Mouse (Mus musculus) heart, adult 2 months (tissue): Measurements from ENCODE around the gene Appbp2. TPM values are rescaled to one million over a fixed set of nuclear protein-coding genes. Genes with fewer than 3 reads are reported as not detected.

Source experiments
- DNase-seq, 2 experiments: peaks; one replicate each; pipeline ENCODE4 v3.0.0; 2021
- H3K27ac ChIP-seq: fragments of 200-600 bp; 2 replicates; pipeline ENCODE4 v1.8.1; 2022
- H3K27me3 ChIP-seq: fragments of 200-500 bp; 2 replicates; pipeline ENCODE4 v1.6.1; 2012; ENCODE audit warnings: mild to moderate bottlenecking, low read length, inconsistent platforms, mixed read lengths; ENCODE audit not compliant: control insufficient read depth, insufficient read depth
- H3K36me3 ChIP-seq: fragments of 200-500 bp; 2 replicates; pipeline ENCODE4 v1.6.1; 2012; ENCODE audit warnings: low read length, inconsistent platforms; ENCODE audit not compliant: control insufficient read depth, insufficient read depth
- H3K4me1 ChIP-seq: fragments of 200-500 bp; 2 replicates; pipeline ENCODE4 v1.6.1; 2011; ENCODE audit warnings: low read length; ENCODE audit not compliant: control insufficient read depth, insufficient read depth
- H3K4me3 ChIP-seq: fragments of 200-600 bp; 2 replicates; pipeline ENCODE4 v1.8.1; 2022
- H3K79me2 ChIP-seq: fragments of 200-500 bp; replicated peaks from 2 replicates; pipeline ENCODE4 v1.6.1; 2012; ENCODE audit warnings: mild to moderate bottlenecking, inconsistent platforms, low read length, moderate library complexity, mixed read lengths; ENCODE audit not compliant: control insufficient read depth, insufficient read depth
- H3K9ac ChIP-seq: fragments of 200-500 bp; 2 replicates; pipeline ENCODE4 v1.6.1; 2012; ENCODE audit warnings: low read depth, mild to moderate bottlenecking, control low read depth, inconsistent platforms, low read length, mixed read lengths
- CTCF ChIP-seq: fragments of 200-600 bp; IDR thresholded peaks from 2 replicates; pipeline ENCODE4 v1.8.1; 2022; ENCODE audit warnings: antibody characterized with exemption, mild to moderate bottlenecking, moderate library complexity
- EP300 ChIP-seq: fragments of 200-500 bp; IDR thresholded peaks from 2 replicates; pipeline ENCODE4 v1.6.1; 2011; ENCODE audit warnings: low read depth, low read length, control low read depth; ENCODE audit not compliant: insufficient read depth
- POLR2A ChIP-seq: fragments of 200-500 bp; IDR thresholded peaks from 2 replicates; pipeline ENCODE4 v1.6.1; 2011; ENCODE audit warnings: mild to moderate bottlenecking, low read depth, low read length, control low read depth; ENCODE audit not compliant: insufficient read depth
- WGBS: fragments of 180-500 bp; shearing (Covaris S2); methylation state at CpG from one replicate; pipeline ENCODE4 v1.1.7; 2018; 5-methylcytosine and 5-hydroxymethylcytosine counted together
- intact Hi-C: fragments of 180-260 bp; cut with DNase I; formaldehyde crosslinking; loops from one replicate; pipeline ENCODE4 v1.15.1; 2025
- polyA plus RNA-seq: library from polyadenylated mRNA; depleted of rRNA; stranded (reverse); fragments of >200 nt; gene quantifications from 2 replicates; pipeline ENCODE4 v1.2.3, GENCODE M21; 2012
- total RNA-seq, 2 experiments: library from RNA; stranded (reverse); gene quantifications; 2 replicates each; pipeline ENCODE4 v1.2.3; 2021

Appbp2 gene
- total and polyA plus RNA-seq, 3 experiments, result 6.8 to 16.1 (median 14.6) TPM

DNA sequence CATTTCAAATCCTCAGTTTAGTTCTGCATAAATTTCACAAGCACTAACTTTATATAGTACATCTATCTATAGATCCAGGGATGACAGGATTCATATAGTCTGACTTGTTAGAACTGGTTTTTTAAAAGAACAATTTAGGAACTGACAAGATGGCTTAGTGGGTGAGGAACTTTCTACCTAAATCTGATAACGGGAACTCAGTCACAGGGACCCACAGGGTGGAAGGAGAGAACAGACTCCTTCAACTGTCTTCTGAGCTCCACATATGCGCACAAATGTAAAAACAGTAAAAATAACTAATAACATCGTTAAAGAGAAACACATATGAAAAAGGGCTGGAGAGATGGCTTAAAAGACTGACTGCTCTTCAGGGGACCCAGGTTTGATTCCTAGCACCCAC lies 15.9 kb downstream of the Appbp2 start:
- 90% methylated on average over 3 of the region's 3 CpGs for WGBS
- Histone ChIP-seq H3K9ac (no peak overlapping the region), H3K27ac (no peak overlapping the region), H3K4me3 (no peak overlapping the region), H3K27me3 (no peaks in the 10 kb centered on the region), H3K36me3 (peaks cover 2% of the 10 kb centered on the region; the same call in 1 of the 2 replicates), H3K79me2 (peaks cover 11% of the 10 kb centered on the region), H3K4me1 (no peaks in the 10 kb centered on the region)
- no peak for DNase-seq
- TF ChIP-seq EP300 (no peak), CTCF (no peak), POLR2A (no peak)
- intact Hi-C loops, result no loop called here

- intact Hi-C loops, result no loop called here
- Histone ChIP-seq H3K9ac (no peak overlapping the region), H3K4me3 (no peak overlapping the region), H3K27me3 (no peaks in the 10 kb centered on the region), H3K79me2 (no peaks in the 10 kb centered on the region), H3K36me3 (peaks cover 9% of the 10 kb centered on the region), H3K27ac (no peak overlapping the region), H3K4me1 (no peaks in the 10 kb centered on the region)
- no peak for DNase-seq
- WGBS, result 69% methylated on average over 3 of the region's 3 CpGs
- TF ChIP-seq EP300, result no peak
- TF ChIP-seq CTCF, result no peak
- TF ChIP-seq POLR2A, result no peak
Measured at GRCm38 (mm10) chr11:85214679-85215078, 20.3 kb downstream of the Appbp2 start.

DNA sequence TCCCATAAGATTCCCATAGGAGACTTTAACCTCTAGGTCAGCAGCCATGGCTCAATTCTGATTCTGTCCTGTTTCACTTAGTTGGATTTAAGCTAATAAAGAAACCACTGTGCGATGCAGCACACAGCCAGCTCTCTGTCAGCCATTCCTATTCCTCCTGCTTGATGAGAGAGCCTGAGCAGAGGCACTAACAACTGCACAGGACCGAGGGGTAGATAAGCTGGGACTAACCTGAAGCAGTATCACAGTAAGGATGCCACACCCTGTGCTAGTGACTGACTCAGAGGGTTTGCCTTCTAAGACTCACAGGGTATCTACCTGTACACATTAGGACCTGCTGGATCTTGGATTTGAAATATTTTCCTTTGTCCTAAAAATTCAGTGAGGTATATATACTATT lies 21.7 kb downstream of the Appbp2 start:
- Histone ChIP-seq H3K9ac (no peak overlapping the region), H3K27me3 (no peaks in the 10 kb centered on the region), H3K79me2 (no peaks in the 10 kb centered on the region), H3K4me3 (no peak overlapping the region), H3K36me3 (peaks cover 9% of the 10 kb centered on the region), H3K27ac (no peak overlapping the region), H3K4me1 (no peaks in the 10 kb centered on the region)
- TF ChIP-seq CTCF, result no peak
- no peak for TF ChIP-seq EP300
- TF ChIP-seq POLR2A, result no peak
- intact Hi-C loops, result no loop called here
- 74% methylated on average over 2 of the region's 2 CpGs for WGBS
- no peak for DNase-seq

DNA sequence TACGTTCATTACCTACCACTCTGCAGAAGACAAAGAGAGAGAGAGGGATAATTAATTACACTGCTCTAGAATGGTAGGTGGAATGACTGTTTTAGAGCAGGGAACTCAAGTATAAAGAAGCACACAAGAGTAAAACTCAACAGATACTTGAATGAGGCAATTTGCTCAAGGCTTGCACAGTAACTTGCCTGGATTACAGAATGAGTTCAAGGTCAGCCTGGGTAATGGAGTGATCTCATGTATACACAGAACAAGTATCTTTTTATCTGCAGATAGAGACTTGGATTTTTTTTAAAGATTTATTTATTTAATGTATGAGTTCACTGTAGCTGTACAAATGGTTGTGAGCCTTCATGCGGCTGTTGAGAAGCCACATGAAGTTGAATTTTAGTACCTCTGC lies 23.8 kb downstream of the Appbp2 start:
- Histone ChIP-seq H3K79me2 (0 out of 2 replicates have a peak, but pooled peaks cover 2% of the 10 kb centered on the region), H3K4me3 (no peak overlapping the region), H3K36me3 (peaks cover 9% of the 10 kb centered on the region), H3K9ac (no peak overlapping the region), H3K27ac (no peak overlapping the region), H3K4me1 (no peaks in the 10 kb centered on the region), H3K27me3 (no peaks in the 10 kb centered on the region)
- 89% methylated on average over 2 of the region's 2 CpGs for WGBS
- DNase-seq, result no peak
- intact Hi-C loops, result no loop called here
- no peak for TF ChIP-seq POLR2A
- no peak for TF ChIP-seq EP300
- no peak for TF ChIP-seq CTCF

- TF ChIP-seq EP300 (no peak), POLR2A (no peak), CTCF (no peak)
- no peak overlapping the region for H3K9ac ChIP-seq
- H3K27ac ChIP-seq, result no peak overlapping the region
- H3K79me2 ChIP-seq, result 0 out of 2 replicates have a peak, but pooled peaks cover 2% of the 10 kb centered on the region
- H3K36me3 ChIP-seq, result no peaks in the 10 kb centered on the region
- H3K4me3 ChIP-seq, result no peak overlapping the region
- no peak for DNase-seq
- H3K4me1 ChIP-seq, result no peaks in the 10 kb centered on the region
- no peaks in the 10 kb centered on the region for H3K27me3 ChIP-seq
- intact Hi-C loops, result no loop called here
Measured at GRCm38 (mm10) chr11:85206231-85206630, 28.7 kb downstream of the Appbp2 start.

- Histone ChIP-seq H3K36me3 (peaks cover 4% of the 10 kb centered on the region), H3K27ac (no peak overlapping the region), H3K4me3 (no peak overlapping the region), H3K4me1 (no peaks in the 10 kb centered on the region), H3K79me2 (no peaks in the 10 kb centered on the region), H3K9ac (no peak overlapping the region), H3K27me3 (no peaks in the 10 kb centered on the region)
- intact Hi-C loops, result no loop called here
- TF ChIP-seq EP300, result no peak
- no peak for TF ChIP-seq CTCF
- TF ChIP-seq POLR2A, result no peak
- DNase-seq, result no peak
- WGBS, result 85% methylated on average over 2 of the region's 2 CpGs
Measured at GRCm38 (mm10) chr11:85198906-85199305, 36.0 kb downstream of the Appbp2 start.

DNA sequence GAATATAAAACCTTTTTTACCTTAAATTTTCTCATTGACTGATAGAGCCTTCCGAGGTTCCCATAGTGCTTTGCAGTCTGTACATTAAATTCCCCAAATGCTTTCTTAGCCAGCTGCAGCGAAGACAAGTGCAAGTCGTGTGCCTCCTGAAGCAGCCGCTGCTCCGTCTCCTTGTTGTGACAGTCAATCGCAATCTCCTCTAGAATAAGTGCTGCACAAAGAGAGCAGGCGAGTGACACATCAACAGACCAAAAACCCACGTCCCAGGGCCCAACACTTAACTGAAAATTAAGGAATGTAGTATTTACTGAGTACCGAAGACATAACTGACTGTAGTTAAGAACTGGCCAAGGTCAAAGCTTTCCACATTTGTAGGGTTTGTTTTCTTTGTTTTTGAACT lies 38.9 kb downstream of the Appbp2 start:
- no peak for TF ChIP-seq EP300
- TF ChIP-seq CTCF, result no peak
- TF ChIP-seq POLR2A, result no peak
- no peak for DNase-seq
- intact Hi-C loops, result no loop called here
- Histone ChIP-seq H3K9ac (no peak overlapping the region), H3K4me1 (no peaks in the 10 kb centered on the region), H3K79me2 (no peaks in the 10 kb centered on the region), H3K4me3 (no peak overlapping the region), H3K36me3 (peaks cover 4% of the 10 kb centered on the region), H3K27ac (no peak overlapping the region), H3K27me3 (no peaks in the 10 kb centered on the region)
- 87% methylated on average over 9 of the region's 9 CpGs for WGBS
